Mouse (Mus musculus): ENCODE results near the gene C7. TPM values are rescaled to one million over a fixed set of nuclear protein-coding genes. Genes with fewer than 3 reads are reported as not detected.

C7 gene
- polyA plus RNA-seq, 1 experiment from 2014 or later: 0.08 TPM

DNA sequence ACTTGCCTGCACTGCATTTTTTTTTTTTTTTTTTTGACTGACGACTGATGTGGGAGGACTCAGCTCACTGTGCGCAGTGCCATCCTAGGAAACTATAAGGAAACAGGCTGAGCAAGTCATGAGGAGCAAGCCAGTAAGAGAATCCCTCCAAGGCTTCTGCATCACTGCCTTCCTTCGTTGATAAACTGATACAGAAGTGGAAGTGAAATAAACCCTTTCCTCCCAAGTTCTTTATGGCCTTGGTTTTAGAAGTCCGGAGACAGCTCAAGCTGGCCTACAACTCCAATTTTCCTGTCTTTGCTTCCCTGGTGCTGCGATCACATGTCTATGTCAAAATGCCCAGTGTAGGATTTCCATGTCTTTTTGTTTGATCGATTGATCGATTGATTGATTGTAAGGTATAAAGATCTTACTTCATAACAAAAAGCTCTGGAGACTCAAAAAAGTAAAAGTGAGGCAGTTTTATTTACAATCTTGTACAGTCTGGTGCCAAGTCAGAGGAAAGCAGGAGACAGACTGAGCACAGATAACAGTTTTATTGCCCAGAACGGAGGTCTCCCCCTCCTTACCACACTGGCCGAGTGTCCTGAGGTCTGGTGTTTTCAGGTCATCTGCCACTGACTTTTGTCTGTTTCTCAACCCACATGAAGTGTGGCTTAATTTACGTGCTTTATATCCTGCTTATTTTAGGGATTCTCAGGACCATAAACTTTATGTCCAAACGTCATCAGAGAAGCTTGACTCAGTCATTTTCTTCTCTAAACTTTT is 32.2 kb upstream of the C7 start:
- WGBS: 75% methylated on average over 11 of the region's 11 CpGs
- Histone ChIP-seq H3K9ac (ENCODE audit: low read depth, low read length) (no peak overlapping the region), H3K4me3 (ENCODE audit: low read depth, low read length) (no peak overlapping the region), H3K27me3 (replicated peaks; ENCODE audit: control insufficient read depth, insufficient read depth, low read length) (no peaks in the 10 kb centered on the region), H3K36me3 (ENCODE audit: control insufficient read depth, insufficient read depth, low read length) (no peaks in the 10 kb centered on the region), H3K4me2 (no peak overlapping the region), H3K4me1 (replicated peaks; ENCODE audit: control insufficient read depth, insufficient read depth, low read length) (no peaks in the 10 kb centered on the region), H3K27ac (ENCODE audit: low read depth, low read length) (no peak overlapping the region), H3K9me3 (ENCODE audit: control insufficient read depth, low read length) (no peaks in the 10 kb centered on the region)
- ATAC-seq (replicated peaks; ENCODE audit: low FRiP score) (no peak), DNase-seq (ENCODE audit: low spot score) (no peak)

GRCm38 (mm10) chr15:5090131-5090530 is 26.6 kb upstream of the C7 start:
- DNase-seq (ENCODE audit: low spot score): no peak
- H3K4me1 ChIP-seq (replicated peaks; ENCODE audit: control insufficient read depth, insufficient read depth, low read length): no peaks in the 10 kb centered on the region
- H3K27me3 ChIP-seq (replicated peaks; ENCODE audit: control insufficient read depth, insufficient read depth, low read length): no peaks in the 10 kb centered on the region
- H3K27ac ChIP-seq (ENCODE audit: low read depth, low read length): no peak overlapping the region
- H3K36me3 ChIP-seq (ENCODE audit: control insufficient read depth, insufficient read depth, low read length): no peaks in the 10 kb centered on the region
- H3K4me3 ChIP-seq (ENCODE audit: low read depth, low read length): no peak overlapping the region
- no peak overlapping the region for H3K4me2 ChIP-seq
- no peak overlapping the region for H3K9ac ChIP-seq (ENCODE audit: low read depth, low read length)
- no peaks in the 10 kb centered on the region for H3K9me3 ChIP-seq (ENCODE audit: control insufficient read depth, low read length)
- WGBS: 88% methylated on average over 10 of the region's 10 CpGs
- ATAC-seq (replicated peaks; ENCODE audit: low FRiP score): no peak

DNA sequence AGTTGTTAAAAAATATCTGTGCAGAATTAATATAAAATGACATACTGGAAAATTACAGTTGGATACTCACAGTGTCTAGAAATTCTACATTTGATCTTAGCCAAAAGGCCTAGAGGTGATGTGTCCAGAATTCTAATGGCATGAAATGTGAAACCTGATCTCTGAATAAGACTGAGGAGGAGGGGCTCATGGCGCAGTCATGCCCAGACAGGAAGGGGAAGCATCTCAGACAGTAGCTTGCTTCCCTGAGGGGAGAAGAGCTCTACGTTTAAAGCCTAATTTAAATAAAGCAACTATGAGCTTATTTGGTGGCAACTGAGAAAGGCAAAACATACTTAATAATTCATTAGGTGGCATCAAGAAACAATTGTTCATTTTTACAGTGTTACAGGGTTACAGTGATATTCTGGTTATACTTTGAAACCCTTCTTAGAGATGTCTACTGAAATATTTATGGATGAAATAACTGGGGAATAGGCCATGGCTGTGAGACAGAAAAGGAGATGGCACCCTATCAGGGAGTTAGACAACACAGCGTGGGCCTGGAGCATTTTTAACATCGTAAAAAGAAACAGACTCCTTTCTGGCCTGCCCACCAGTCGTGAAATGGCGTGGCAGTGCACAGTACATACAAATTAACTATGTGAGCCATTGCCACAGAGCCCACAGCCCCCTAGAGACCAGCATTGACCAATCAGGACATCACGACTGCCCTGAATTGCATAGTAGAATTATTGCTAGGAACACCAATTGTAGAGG is 25.5 kb upstream of the C7 start:
- H3K9me3 ChIP-seq (ENCODE audit: control insufficient read depth, low read length): no peaks in the 10 kb centered on the region
- H3K9ac ChIP-seq (ENCODE audit: low read depth, low read length): no peak overlapping the region
- H3K36me3 ChIP-seq (ENCODE audit: control insufficient read depth, insufficient read depth, low read length): no peaks in the 10 kb centered on the region
- H3K27ac ChIP-seq (ENCODE audit: low read depth, low read length): no peak overlapping the region
- no peaks in the 10 kb centered on the region for H3K27me3 ChIP-seq (replicated peaks; ENCODE audit: control insufficient read depth, insufficient read depth, low read length)
- no peak overlapping the region for H3K4me2 ChIP-seq
- DNase-seq (ENCODE audit: low spot score): no peak
- 69% methylated on average over 7 of the region's 7 CpGs for WGBS
- ATAC-seq (replicated peaks; ENCODE audit: low FRiP score): no peak
- no peaks in the 10 kb centered on the region for H3K4me1 ChIP-seq (replicated peaks; ENCODE audit: control insufficient read depth, insufficient read depth, low read length)
- H3K4me3 ChIP-seq (ENCODE audit: low read depth, low read length): no peak overlapping the region

DNA sequence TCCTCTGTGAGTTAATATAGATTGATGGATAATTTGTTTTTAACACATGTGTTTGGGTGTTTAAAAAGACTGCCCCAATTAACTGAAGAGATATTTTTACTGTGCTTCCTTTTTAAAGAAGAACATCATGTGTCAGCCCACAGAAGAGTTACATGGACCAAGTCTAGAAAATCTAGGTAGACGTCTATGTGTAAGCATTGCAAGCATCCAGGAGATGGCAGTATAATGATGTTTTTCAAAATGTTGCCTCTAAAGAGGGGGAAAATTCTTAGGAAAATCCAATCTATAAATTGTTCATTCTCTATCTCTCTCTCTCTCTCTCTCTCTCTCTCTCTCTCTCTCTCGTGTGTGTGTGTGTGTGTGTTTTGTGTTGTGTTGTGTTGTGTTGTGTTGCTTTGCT is 22.6 kb upstream of the C7 start:
- WGBS: 13% methylated on average over 2 of the region's 2 CpGs
- H3K36me3 ChIP-seq (ENCODE audit: control insufficient read depth, insufficient read depth, low read length): no peaks in the 10 kb centered on the region
- H3K4me1 ChIP-seq (replicated peaks; ENCODE audit: control insufficient read depth, insufficient read depth, low read length): no peaks in the 10 kb centered on the region
- no peak overlapping the region for H3K4me3 ChIP-seq (ENCODE audit: low read depth, low read length)
- no peak overlapping the region for H3K4me2 ChIP-seq
- H3K27me3 ChIP-seq (replicated peaks; ENCODE audit: control insufficient read depth, insufficient read depth, low read length): no peaks in the 10 kb centered on the region
- DNase-seq (ENCODE audit: low spot score) (no peak), ATAC-seq (replicated peaks; ENCODE audit: low FRiP score) (no peak)
- no peak overlapping the region for H3K9ac ChIP-seq (ENCODE audit: low read depth, low read length)
- H3K9me3 ChIP-seq (ENCODE audit: control insufficient read depth, low read length): no peaks in the 10 kb centered on the region
- no peak overlapping the region for H3K27ac ChIP-seq (ENCODE audit: low read depth, low read length)

- no peaks in the 10 kb centered on the region for H3K27me3 ChIP-seq (replicated peaks; ENCODE audit: control insufficient read depth, insufficient read depth, low read length)
- no peak overlapping the region for H3K9ac ChIP-seq (ENCODE audit: low read depth, low read length)
- WGBS: 48% methylated on average over 1 of the region's 1 CpGs
- H3K9me3 ChIP-seq (ENCODE audit: control insufficient read depth, low read length): no peaks in the 10 kb centered on the region
- no peak overlapping the region for H3K4me2 ChIP-seq
- H3K36me3 ChIP-seq (ENCODE audit: control insufficient read depth, insufficient read depth, low read length): no peaks in the 10 kb centered on the region
- H3K4me3 ChIP-seq (ENCODE audit: low read depth, low read length): no peak overlapping the region
- H3K27ac ChIP-seq (ENCODE audit: low read depth, low read length): no peak overlapping the region
- DNase-seq (ENCODE audit: low spot score) (no peak), ATAC-seq (replicated peaks; ENCODE audit: low FRiP score) (no peak)
- no peaks in the 10 kb centered on the region for H3K4me1 ChIP-seq (replicated peaks; ENCODE audit: control insufficient read depth, insufficient read depth, low read length)
These were observed 17.7 kb upstream of the C7 start for GRCm38 (mm10) chr15:5081235-5081634.

- WGBS: 57% methylated on average over 15 of the region's 15 CpGs
- Histone ChIP-seq H3K9ac (ENCODE audit: low read depth, low read length) (no peak overlapping the region), H3K27ac (ENCODE audit: low read depth, low read length) (no peak overlapping the region), H3K36me3 (ENCODE audit: control insufficient read depth, insufficient read depth, low read length) (no peaks in the 10 kb centered on the region), H3K9me3 (ENCODE audit: control insufficient read depth, low read length) (no peaks in the 10 kb centered on the region), H3K27me3 (replicated peaks; ENCODE audit: control insufficient read depth, insufficient read depth, low read length) (no peaks in the 10 kb centered on the region), H3K4me2 (no peak overlapping the region), H3K4me1 (replicated peaks; ENCODE audit: control insufficient read depth, insufficient read depth, low read length) (no peaks in the 10 kb centered on the region), H3K4me3 (ENCODE audit: low read depth, low read length) (no peak overlapping the region)
- no peak for ATAC-seq (replicated peaks; ENCODE audit: low FRiP score)
- no peak for DNase-seq (ENCODE audit: low spot score)
These were observed 5.4 kb upstream of the C7 start for GRCm38 (mm10) chr15:5068801-5069518.

DNA sequence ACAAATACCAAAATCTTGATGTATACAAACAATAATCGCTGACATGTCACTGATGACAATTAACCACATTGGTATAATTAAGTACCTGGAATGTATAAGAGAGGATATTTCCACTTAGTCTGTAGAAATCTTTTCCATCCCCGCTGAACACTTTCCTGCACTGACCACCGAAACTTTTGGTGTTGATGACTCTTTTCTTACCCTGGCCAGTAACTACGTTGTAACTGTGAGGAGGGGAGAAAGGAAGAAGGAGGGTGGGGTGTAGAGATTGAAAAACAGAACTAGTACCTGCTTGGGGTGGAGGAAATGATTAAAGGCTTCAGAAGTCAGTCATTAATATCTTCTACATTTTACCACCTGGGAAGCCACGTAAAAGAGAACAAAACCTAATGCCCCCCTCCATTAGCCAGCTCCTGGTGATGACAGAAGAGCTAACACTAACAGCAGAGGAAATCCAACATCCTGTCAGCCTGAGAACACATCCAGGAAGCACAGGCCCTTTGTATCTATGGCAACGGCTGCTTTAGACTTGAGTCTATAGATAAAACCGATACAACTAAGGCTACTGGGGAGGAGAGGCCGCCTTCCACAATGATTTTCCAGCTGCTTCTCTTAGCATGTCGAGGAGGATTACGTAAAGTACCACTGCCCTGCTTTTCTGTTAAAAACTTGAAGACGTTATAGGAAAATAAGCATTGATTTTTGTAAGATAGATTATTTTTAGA is 17.8 kb downstream of the C7 start:
- Histone ChIP-seq H3K36me3 (ENCODE audit: control insufficient read depth, insufficient read depth, low read length) (no peaks in the 10 kb centered on the region), H3K9me3 (ENCODE audit: control insufficient read depth, low read length) (no peaks in the 10 kb centered on the region), H3K4me2 (no peak overlapping the region), H3K27me3 (replicated peaks; ENCODE audit: control insufficient read depth, insufficient read depth, low read length) (no peaks in the 10 kb centered on the region), H3K4me3 (ENCODE audit: low read depth, low read length) (no peak overlapping the region), H3K27ac (ENCODE audit: low read depth, low read length) (no peak overlapping the region), H3K9ac (ENCODE audit: low read depth, low read length) (no peak overlapping the region), H3K4me1 (replicated peaks; ENCODE audit: control insufficient read depth, insufficient read depth, low read length) (no peaks in the 10 kb centered on the region)
- 33% methylated on average over 11 of the region's 11 CpGs for WGBS
- ATAC-seq (replicated peaks; ENCODE audit: low FRiP score): no peak; the same call in 1 of the 2 replicates
- no peak for DNase-seq (ENCODE audit: low spot score)

- no peak overlapping the region for H3K4me3 ChIP-seq (ENCODE audit: low read depth, low read length)
- H3K4me2 ChIP-seq: no peak overlapping the region
- no peak for ATAC-seq (replicated peaks; ENCODE audit: low FRiP score)
- H3K27ac ChIP-seq (ENCODE audit: low read depth, low read length): no peak overlapping the region
- no peaks in the 10 kb centered on the region for H3K4me1 ChIP-seq (replicated peaks; ENCODE audit: control insufficient read depth, insufficient read depth, low read length)
- no peak for DNase-seq (ENCODE audit: low spot score)
- no peak overlapping the region for H3K9ac ChIP-seq (ENCODE audit: low read depth, low read length)
- no peaks in the 10 kb centered on the region for H3K9me3 ChIP-seq (ENCODE audit: control insufficient read depth, low read length)
- no peaks in the 10 kb centered on the region for H3K36me3 ChIP-seq (ENCODE audit: control insufficient read depth, insufficient read depth, low read length)
- 76% methylated on average over 4 of the region's 4 CpGs for WGBS
- no peaks in the 10 kb centered on the region for H3K27me3 ChIP-seq (replicated peaks; ENCODE audit: control insufficient read depth, insufficient read depth, low read length)
These were observed 34.3 kb downstream of the C7 start for GRCm38 (mm10) chr15:5029256-5029655.
